Mouse (Mus musculus) lung, postnatal 0 days (tissue): Measurements from ENCODE around the gene Cklf. TPM values are rescaled to one million over a fixed set of nuclear protein-coding genes. Genes with fewer than 3 reads are reported as not detected.
"Not testable (repeated sequence)": the region's sequence is repeated elsewhere in the genome, so short reads cannot be mapped to it uniquely, and the experiment has no call there.

Experiments
- ATAC-seq: fragments of 200-750 bp; cut with Nextera tagmentation; 2 replicates; pipeline ENCODE4 v1.8.0; 2017; ENCODE audit warnings: moderate library complexity
- DNase-seq: peaks from one replicate; pipeline ENCODE4 v3.0.0-alpha.2; 2016; ENCODE audit warnings: low spot score
- H3K27ac ChIP-seq: fragments of 300-500 bp; sonication (generic); 2 replicates; pipeline ENCODE4 v1.5.1; 2014; ENCODE audit warnings: antibody characterized with exemption, mild to moderate bottlenecking, low read length, mixed read lengths
- H3K27me3 ChIP-seq: fragments of 300-500 bp; sonication (generic); replicated peaks from 2 replicates; pipeline ENCODE4 v1.6.1; 2014; ENCODE audit warnings: low read length, mixed read lengths; ENCODE audit not compliant: insufficient read depth
- H3K36me3 ChIP-seq: fragments of 300-500 bp; sonication (generic); 2 replicates; pipeline ENCODE4 v1.6.1; 2014; ENCODE audit warnings: low read length, mixed read lengths; ENCODE audit not compliant: insufficient read depth
- H3K4me1 ChIP-seq: fragments of 300-500 bp; sonication (generic); 2 replicates; pipeline ENCODE4 v1.6.1; 2014; ENCODE audit warnings: antibody characterized with exemption, low read depth, low read length, mixed read lengths; ENCODE audit not compliant: insufficient read depth
- H3K4me2 ChIP-seq: fragments of 300-500 bp; sonication (generic); replicated peaks from 2 replicates; pipeline ENCODE4 v1.6.1; 2014; ENCODE audit warnings: low read depth, mild to moderate bottlenecking, low read length, moderate library complexity, mixed read lengths
- H3K4me3 ChIP-seq: fragments of 300-500 bp; sonication (generic); 2 replicates; pipeline ENCODE4 v1.5.1; 2014; ENCODE audit warnings: low read depth, low read length
- H3K9ac ChIP-seq: fragments of 300-500 bp; sonication (generic); replicated peaks from 2 replicates; pipeline ENCODE4 v1.6.1; 2014; ENCODE audit warnings: low read depth, mild to moderate bottlenecking
- H3K9me3 ChIP-seq: fragments of 300-500 bp; sonication (generic); 2 replicates; pipeline ENCODE4 v1.6.1; 2016; ENCODE audit warnings: low read length, mixed read lengths
- CTCF ChIP-seq: IDR thresholded peaks from 2 replicates; pipeline ENCODE4 v1.5.1; 2016; ENCODE audit warnings: antibody characterized with exemption, mild to moderate bottlenecking
- EP300 ChIP-seq: IDR thresholded peaks from 2 replicates; pipeline ENCODE4 v1.6.1; 2016; ENCODE audit warnings: antibody characterized with exemption, mild to moderate bottlenecking, control low read depth
- WGBS: fragments of 180-500 bp; shearing (Covaris S2); extraction: QIAGEN DNeasy Blood & Tissue Kit; methylation state at CpG from one replicate; pipeline ENCODE4 v1.1.7; 2014; 5-methylcytosine and 5-hydroxymethylcytosine counted together
- polyA plus RNA-seq: library from polyadenylated mRNA; unstranded; fragments of >200 nt; fragmentation: Nextera tagmentation; extraction: Ambion mirVana; gene quantifications from 2 replicates; pipeline ENCODE4 v1.2.1, GENCODE M21; 2015

The Cklf gene
- polyA plus RNA-seq, 1 experiment from 2014 or later = 29.2 TPM

DNA sequence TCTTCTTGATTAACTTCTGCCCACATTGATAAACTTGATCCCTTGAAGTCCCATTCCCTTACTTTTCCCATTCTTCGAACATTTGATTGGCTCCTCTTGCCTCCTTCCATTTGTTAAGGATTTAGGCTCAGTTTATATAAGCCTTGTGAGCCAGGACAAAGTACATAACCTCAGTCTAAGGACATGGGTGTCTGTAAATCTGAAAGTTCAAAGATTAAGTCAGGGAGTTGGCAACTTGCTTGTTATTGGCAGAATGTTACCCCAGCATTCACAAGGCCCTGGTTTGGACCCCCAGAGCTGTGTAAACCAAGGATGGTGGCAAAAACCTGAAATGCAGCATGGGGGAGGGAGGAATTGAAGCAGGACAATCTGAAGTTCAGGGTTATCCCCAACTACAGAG is 43.7 kb downstream of the Cklf start:
- Histone ChIP-seq H3K4me2 (no peak overlapping the region), H3K9ac (no peak overlapping the region), H3K4me3 (no peak overlapping the region), H3K9me3 (no peaks in the 10 kb centered on the region), H3K36me3 (no peaks in the 10 kb centered on the region), H3K27ac (no peak overlapping the region), H3K27me3 (no peaks in the 10 kb centered on the region), H3K4me1 (no peaks in the 10 kb centered on the region)
- DNase-seq (no peak), ATAC-seq (no peak)
- WGBS = 89% methylated on average over 1 of the region's 1 CpGs
- TF ChIP-seq CTCF (no peak), EP300 (no peak)

DNA sequence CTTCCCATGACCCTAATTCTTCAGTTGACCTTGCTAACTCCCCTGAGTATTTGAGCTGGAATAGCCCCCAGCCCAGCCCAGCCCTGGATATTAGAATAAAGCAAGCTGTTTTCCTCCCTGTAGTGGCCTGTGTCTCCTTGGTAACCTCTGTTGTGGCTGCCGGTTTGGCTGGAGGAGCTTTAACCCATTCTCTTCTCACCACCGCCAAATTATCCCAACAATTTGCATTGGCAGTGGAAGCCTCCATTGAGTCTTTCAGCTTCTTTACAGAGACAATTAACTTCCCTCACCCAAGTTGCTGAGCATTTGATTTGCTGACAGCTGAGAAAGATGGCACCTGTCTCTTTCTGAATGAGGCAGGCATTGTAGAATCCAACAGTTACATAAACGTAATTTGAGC is 50.9 kb downstream of the Cklf start:
- not testable (repeated sequence) for H3K9ac ChIP-seq, H3K36me3 ChIP-seq, ATAC-seq, H3K4me3 ChIP-seq, H3K27ac ChIP-seq, H3K9me3 ChIP-seq, H3K4me2 ChIP-seq, DNase-seq, H3K4me1 ChIP-seq, H3K27me3 ChIP-seq
- 21% methylated on average over 3 of the region's 3 CpGs for WGBS

GRCm38 (mm10) chr8:104302536-104302935 is 51.9 kb downstream of the Cklf start:
- not testable (repeated sequence) for H3K9me3 ChIP-seq, H3K4me3 ChIP-seq, H3K27me3 ChIP-seq, H3K27ac ChIP-seq, DNase-seq, H3K4me1 ChIP-seq, ATAC-seq, H3K4me2 ChIP-seq, H3K9ac ChIP-seq, H3K36me3 ChIP-seq
- WGBS = 83% methylated on average over 4 of the region's 4 CpGs

- Histone ChIP-seq H3K27me3 (no peaks in the 10 kb centered on the region), H3K4me3 (no peak overlapping the region), H3K4me2 (no peak overlapping the region), H3K36me3 (no peaks in the 10 kb centered on the region), H3K9me3 (no peaks in the 10 kb centered on the region), H3K4me1 (no peaks in the 10 kb centered on the region), H3K27ac (no peak overlapping the region), H3K9ac (no peak overlapping the region)
- TF ChIP-seq CTCF (no peak), EP300 (no peak)
- DNase-seq (no peak), ATAC-seq (no peak)
- WGBS = 84% methylated on average over 11 of the region's 11 CpGs
These were observed 54.3 kb downstream of the Cklf start for GRCm38 (mm10) chr8:104304962-104305361.

GRCm38 (mm10) chr8:104308341-104308740 is 57.7 kb downstream of the Cklf start:
- not testable (repeated sequence) for H3K4me1 ChIP-seq, H3K27me3 ChIP-seq, H3K9me3 ChIP-seq, H3K4me3 ChIP-seq, H3K36me3 ChIP-seq, H3K9ac ChIP-seq, H3K27ac ChIP-seq, ATAC-seq, H3K4me2 ChIP-seq, DNase-seq
- 41% methylated on average over 6 of the region's 6 CpGs for WGBS

- H3K9ac ChIP-seq, H3K27me3 ChIP-seq, H3K9me3 ChIP-seq, H3K4me1 ChIP-seq, H3K36me3 ChIP-seq, ATAC-seq, H3K27ac ChIP-seq, H3K4me2 ChIP-seq, H3K4me3 ChIP-seq, DNase-seq: not testable (repeated sequence)
- 84% methylated on average over 32 of the region's 36 CpGs for WGBS
These were observed 58.9 kb downstream of the Cklf start, which contains the start of the genes Gm45711 and Cmtm1 for GRCm38 (mm10) chr8:104309441-104310155. Gene Gm45711, minus strand, starts transcription at chr8:104310081. Gene Cmtm1, minus strand, starts transcription at chr8:104310145.

DNA sequence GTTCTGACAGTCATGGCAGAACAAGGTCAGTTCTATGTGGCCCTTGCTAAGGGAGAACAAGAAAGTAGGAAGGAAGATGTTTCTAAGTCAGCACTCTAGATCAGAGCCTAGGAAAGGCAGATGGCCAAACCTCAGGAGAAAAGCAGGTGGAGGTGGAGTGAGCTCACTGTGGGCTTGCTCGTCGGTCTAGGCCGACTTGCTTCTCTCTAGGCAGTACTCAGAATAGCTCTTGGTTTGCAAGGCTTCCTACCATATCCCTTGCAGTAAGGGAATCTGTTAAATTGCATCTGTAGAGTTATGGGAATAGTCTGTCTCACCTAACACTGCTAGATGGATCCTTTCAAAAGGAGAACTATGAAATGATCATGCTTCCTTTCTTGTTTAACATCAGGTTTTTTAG is 61.4 kb downstream of the Cklf start:
- WGBS = 84% methylated on average over 3 of the region's 3 CpGs
- DNase-seq, H3K4me3 ChIP-seq, H3K9ac ChIP-seq, H3K9me3 ChIP-seq, H3K27ac ChIP-seq, H3K36me3 ChIP-seq, H3K4me2 ChIP-seq, H3K27me3 ChIP-seq, ATAC-seq, H3K4me1 ChIP-seq: not testable (repeated sequence)
